Mouse (Mus musculus): ENCODE results near the gene Pck1. TPM values are rescaled to one million over a fixed set of nuclear protein-coding genes. Genes with fewer than 3 reads are reported as not detected.
A peak's percentile ranks its signal among the peaks of the same experiment; 100 is the strongest.
"Not testable (repeated sequence)": the region's sequence is repeated elsewhere in the genome, so short reads cannot be mapped to it uniquely, and the experiment has no call there.

Gene Pck1
- total RNA-seq (2021), result 1 to 10 TPM in 1 of 2 experiments, under 1 TPM in 1; 0.41 to 3.3 TPM
- long read RNA-seq, experiment 1, partial matches to known transcripts, result 1 of 2 reads
- long read RNA-seq, experiment 1, other reads (novel, unspliced or antisense), result 0 of 2 reads
- long read RNA-seq, experiment 2, result 0 reads

- no peak within 1 kb of the TSS for H3K4me3 ChIP-seq
- intact Hi-C loops (cut with DNase I), result no loop called here
- no peak within 1 kb of the TSS for H3K27ac ChIP-seq
- DNase-seq, result peak; percentile 13
- no peak for TF ChIP-seq CTCF (IDR thresholded peaks at IDR 0.05)
These were observed at the start of gene Pck1 for GRCm38 (mm10) chr2:173152436-173153151. Pck1 (plus strand) TSS chr2:173153048.

- H3K4me3 ChIP-seq, result no peak overlapping the region
- no peak overlapping the region for H3K27ac ChIP-seq
- DNase-seq, result no peak
- intact Hi-C loops (cut with DNase I), result loop anchor here (5.0 to 10.0 kb wide), 3 partner anchors 348 to 456 kb away; no protein-coding TSS in a partner anchor
- no peak for TF ChIP-seq CTCF (IDR thresholded peaks at IDR 0.05)
These were observed 46.4 kb upstream of the Pck1 start for GRCm38 (mm10) chr2:173106409-173106808.

DNA sequence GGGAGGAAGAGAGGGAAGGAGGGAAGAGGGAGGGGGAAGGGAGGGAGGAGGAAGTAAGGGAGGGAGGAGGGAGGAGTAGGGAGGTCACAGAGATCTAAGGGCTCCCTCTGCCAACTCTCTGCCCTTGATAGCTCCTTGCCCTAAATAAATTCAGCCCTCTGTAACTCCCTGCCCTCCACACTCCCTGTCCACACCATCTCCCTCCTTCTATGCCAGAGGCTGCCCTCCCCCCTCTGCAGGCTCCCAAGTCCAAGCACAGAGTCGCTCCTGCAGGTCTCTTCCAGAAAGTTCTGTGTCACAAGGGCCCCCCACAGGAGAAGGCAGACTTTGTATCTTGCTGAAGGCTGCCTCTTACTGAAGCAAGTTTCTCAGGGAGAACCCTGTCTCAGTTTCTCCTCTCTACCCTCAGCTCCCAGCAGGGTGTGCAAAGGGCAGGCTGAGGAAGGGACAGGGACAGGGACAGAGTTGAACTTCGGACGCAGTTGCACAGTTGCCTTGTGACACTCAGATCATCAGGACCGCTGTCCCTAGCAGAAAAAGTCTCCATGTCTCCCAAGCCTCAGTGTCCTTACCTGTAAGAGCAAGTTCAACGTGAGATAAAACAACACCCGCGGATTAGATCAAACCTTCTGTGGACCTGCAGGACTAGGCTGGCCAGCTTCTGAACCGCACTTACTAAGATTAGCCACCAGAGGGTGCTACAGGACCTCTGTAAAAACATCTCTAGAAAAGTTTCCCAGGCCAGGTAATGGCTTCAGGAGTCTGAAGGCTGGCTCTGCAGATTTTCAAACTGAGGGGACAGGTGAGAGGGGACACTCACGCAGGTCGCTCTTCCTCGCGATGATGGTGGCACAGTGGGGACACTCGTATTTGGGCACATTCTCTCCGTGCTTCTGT lies 45.7 kb upstream of the Pck1 start:
- no peak overlapping the region for H3K27ac ChIP-seq
- DNase-seq, result peak; percentile 37
- intact Hi-C loops (cut with DNase I), result loop anchor here (1.0 to 10.0 kb wide), 4 partner anchors 77 to 455 kb away; no protein-coding TSS in a partner anchor
- no peak overlapping the region for H3K4me3 ChIP-seq
- peak; percentile 89 for TF ChIP-seq CTCF (IDR thresholded peaks at IDR 0.05)

GRCm38 (mm10) chr2:173108509-173109190 lies 44.2 kb upstream of the Pck1 start:
- H3K27ac ChIP-seq, result no peak overlapping the region
- no peak overlapping the region for H3K4me3 ChIP-seq
- no peak for TF ChIP-seq CTCF (IDR thresholded peaks at IDR 0.05)
- DNase-seq, result no peak
- intact Hi-C loops (cut with DNase I), result loop anchor here (5.0 to 10.0 kb wide), 3 partner anchors 346 to 454 kb away; no protein-coding TSS in a partner anchor

DNA sequence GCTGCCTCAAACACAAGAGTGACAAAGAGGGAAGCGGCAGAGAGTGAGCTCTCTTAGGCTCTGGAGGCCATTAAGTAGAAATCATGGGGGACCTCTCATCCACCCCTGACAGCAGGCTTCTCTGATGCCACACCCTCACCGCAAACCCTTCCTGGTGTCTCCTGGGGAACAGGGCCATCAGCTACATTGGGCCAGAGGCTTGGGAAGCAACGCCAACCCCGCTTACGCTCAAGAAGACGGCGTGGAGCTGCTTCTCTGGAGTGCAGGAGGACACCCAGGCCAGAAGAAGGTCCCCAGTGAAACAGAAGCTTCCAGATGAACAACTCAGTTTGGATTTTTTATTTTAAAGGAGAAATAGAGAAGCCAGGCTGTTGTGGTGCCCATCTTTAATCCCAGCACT lies 43.3 kb upstream of the Pck1 start:
- Histone ChIP-seq H3K4me3 (no peak overlapping the region), H3K27ac (no peak overlapping the region)
- DNase-seq, result no peak
- intact Hi-C loops (cut with DNase I), result loop anchor here (5.0 to 10.0 kb wide), 3 partner anchors 345 to 453 kb away; no protein-coding TSS in a partner anchor
- no peak for TF ChIP-seq CTCF (IDR thresholded peaks at IDR 0.05)

DNA sequence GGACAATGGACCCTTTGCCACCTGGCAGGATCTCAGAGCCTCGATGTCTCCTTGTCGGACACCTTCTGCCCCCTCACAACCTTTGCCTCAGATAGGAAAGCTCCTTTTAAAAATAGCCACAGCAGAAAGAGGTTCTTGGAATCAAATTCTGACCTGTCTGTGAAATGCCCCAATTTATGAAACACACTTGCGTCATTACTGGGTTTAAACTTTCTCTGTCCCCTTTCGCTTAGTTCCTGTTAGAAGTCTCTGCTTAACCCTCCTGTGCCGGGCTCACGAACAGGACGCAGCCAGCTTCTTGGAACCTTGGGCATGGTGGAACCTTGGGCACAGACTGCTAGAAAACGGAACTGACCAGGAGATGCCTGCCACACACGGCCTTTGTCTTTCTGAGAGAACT lies 42.3 kb upstream of the Pck1 start:
- no peak overlapping the region for H3K27ac ChIP-seq
- H3K4me3 ChIP-seq, result no peak overlapping the region
- intact Hi-C loops (cut with DNase I), result no loop called here
- no peak for TF ChIP-seq CTCF (IDR thresholded peaks at IDR 0.05)
- no peak for DNase-seq

DNA sequence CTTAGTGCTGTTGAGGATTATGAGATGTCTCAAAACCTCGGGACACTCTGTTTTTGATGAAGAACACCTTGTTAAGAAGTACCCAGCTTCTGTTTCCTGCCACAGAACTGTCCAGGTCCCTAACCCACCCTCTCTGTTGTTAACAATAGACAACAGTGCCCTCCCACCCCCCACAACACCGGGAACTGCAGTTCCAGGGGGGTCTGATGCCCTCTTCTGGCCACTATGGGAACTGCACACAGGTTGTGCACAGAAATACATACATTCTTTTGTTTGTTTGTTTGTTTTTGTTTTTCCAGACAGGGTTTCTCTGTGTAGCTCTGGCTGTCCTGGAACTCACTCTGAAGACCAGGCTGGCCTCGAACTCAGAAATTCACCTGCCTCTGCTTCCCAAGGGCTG lies 39.1 kb upstream of the Pck1 start:
- DNase-seq; H3K4me3 ChIP-seq; intact Hi-C loops (cut with DNase I); H3K27ac ChIP-seq: not testable (repeated sequence)
- peak; percentile 21; the same call in 1 of the 2 replicates for TF ChIP-seq CTCF (IDR thresholded peaks at IDR 0.05)

- Histone ChIP-seq H3K27ac (no peak within 1 kb of the TSS), H3K4me3 (no peak within 1 kb of the TSS)
- TF ChIP-seq CTCF (IDR thresholded peaks at IDR 0.05), result no peak
- intact Hi-C loops (cut with DNase I), result no loop called here
- no peak for DNase-seq
These were observed 33.6 kb upstream of the Pck1 start, which contains the start of gene Ctcfl for GRCm38 (mm10) chr2:173119023-173119944. Ctcfl (minus strand) TSS chr2:173119525.

GRCm38 (mm10) chr2:173120117-173120516 lies 32.7 kb upstream of the Pck1 start:
- H3K4me3 ChIP-seq; DNase-seq; intact Hi-C loops (cut with DNase I); H3K27ac ChIP-seq: not testable (repeated sequence)

GRCm38 (mm10) chr2:173124022-173124735 lies 28.7 kb upstream of the Pck1 start:
- DNase-seq, result no peak
- intact Hi-C loops (cut with DNase I), result no loop called here
- H3K27ac ChIP-seq, result no peak overlapping the region
- TF ChIP-seq CTCF (IDR thresholded peaks at IDR 0.05), result no peak
- no peak overlapping the region for H3K4me3 ChIP-seq

- no peak for TF ChIP-seq CTCF (IDR thresholded peaks at IDR 0.05)
These were observed 26.5 kb upstream of the Pck1 start for GRCm38 (mm10) chr2:173126386-173126785.

More at GRCm38 (mm10) chr2:173126386-173126785, 26.5 kb upstream of the Pck1 start:
- intact Hi-C loops (cut with DNase I), result no loop called here
- Histone ChIP-seq H3K27ac (no peak overlapping the region), H3K4me3 (no peak overlapping the region)
- DNase-seq, result no peak
